Mouse (Mus musculus): Measurements from ENCODE around the gene Cited4. TPM values are rescaled to one million over a fixed set of nuclear protein-coding genes. Genes with fewer than 3 reads are reported as not detected.

Gene Cited4
- polyA plus RNA-seq, 1 experiment from 2014 or later = 1.4 TPM

- peaks cover 25% of the 10 kb centered on the region for H3K27me3 ChIP-seq
- no peaks in the 10 kb centered on the region for H3K9me3 ChIP-seq
- peak; percentile 65 for ATAC-seq (ENCODE audit: low read depth)
- peaks cover 46% of the 10 kb centered on the region for H3K4me1 ChIP-seq (replicated peaks)
- peak overlapping the region; percentile 61 for H3K4me2 ChIP-seq
- under 1% methylated on average over 12 of the region's 12 CpGs for WGBS
- H3K36me3 ChIP-seq = no peaks in the 10 kb centered on the region
- peak overlapping the region; percentile 35 for H3K4me3 ChIP-seq
- H3K27ac ChIP-seq (replicated peaks) = no peak overlapping the region
- peak overlapping the region; percentile 54; the same call in 1 of the 2 replicates for H3K9ac ChIP-seq
These were observed 49.8 kb downstream of the Cited4 start for GRCm38 (mm10) chr4:120716141-120716571.

GRCm38 (mm10) chr4:120716765-120717164 is 50.4 kb downstream of the Cited4 start:
- peak overlapping the region; percentile 35 for H3K4me3 ChIP-seq
- H3K4me2 ChIP-seq = peak overlapping the region; percentile 61
- H3K36me3 ChIP-seq = no peaks in the 10 kb centered on the region
- no peak for ATAC-seq (ENCODE audit: low read depth)
- WGBS = 26% methylated on average over 12 of the region's 12 CpGs
- peaks cover 46% of the 10 kb centered on the region for H3K4me1 ChIP-seq (replicated peaks)
- no peaks in the 10 kb centered on the region for H3K9me3 ChIP-seq
- no peak overlapping the region for H3K27ac ChIP-seq (replicated peaks)
- H3K27me3 ChIP-seq = peaks cover 25% of the 10 kb centered on the region
- H3K9ac ChIP-seq = 0 out of 2 replicates have a peak overlapping the region, but pooled peaks have one; percentile 54

Other genes with a start within 250 kb of the Cited4 start
- gene Slfnl1, start 134.3 kb upstream of the Cited4 start, polyA plus RNA-seq (2015; fragmentation: Nextera tagmentation; extraction: Ambion mirVana) = not detected in 2 replicates
- gene Ctps, start 96.3 kb upstream of the Cited4 start, polyA plus RNA-seq (2015; fragmentation: Nextera tagmentation; extraction: Ambion mirVana) = 73.8 and 81.3 TPM in 2 replicates
- not detected in 2 replicates for gene Gm8439, start 77.8 kb upstream of the Cited4 start, polyA plus RNA-seq (2015; fragmentation: Nextera tagmentation; extraction: Ambion mirVana)
- 5.0 and 5.8 TPM in 2 replicates for gene Kcnq4, start 82.0 kb downstream of the Cited4 start, polyA plus RNA-seq (2015; fragmentation: Nextera tagmentation; extraction: Ambion mirVana)
- gene Nfyc, start 165.0 kb downstream of the Cited4 start, polyA plus RNA-seq (2015; fragmentation: Nextera tagmentation; extraction: Ambion mirVana) = 86.6 and 90.8 TPM in 2 replicates
- 16.1 and 18.8 TPM in 2 replicates for gene Rims3, start 188.2 kb downstream of the Cited4 start, polyA plus RNA-seq (2015; fragmentation: Nextera tagmentation; extraction: Ambion mirVana)